Mouse (Mus musculus): Measurements from ENCODE around the gene Rab7.

Gene Rab7

DNA sequence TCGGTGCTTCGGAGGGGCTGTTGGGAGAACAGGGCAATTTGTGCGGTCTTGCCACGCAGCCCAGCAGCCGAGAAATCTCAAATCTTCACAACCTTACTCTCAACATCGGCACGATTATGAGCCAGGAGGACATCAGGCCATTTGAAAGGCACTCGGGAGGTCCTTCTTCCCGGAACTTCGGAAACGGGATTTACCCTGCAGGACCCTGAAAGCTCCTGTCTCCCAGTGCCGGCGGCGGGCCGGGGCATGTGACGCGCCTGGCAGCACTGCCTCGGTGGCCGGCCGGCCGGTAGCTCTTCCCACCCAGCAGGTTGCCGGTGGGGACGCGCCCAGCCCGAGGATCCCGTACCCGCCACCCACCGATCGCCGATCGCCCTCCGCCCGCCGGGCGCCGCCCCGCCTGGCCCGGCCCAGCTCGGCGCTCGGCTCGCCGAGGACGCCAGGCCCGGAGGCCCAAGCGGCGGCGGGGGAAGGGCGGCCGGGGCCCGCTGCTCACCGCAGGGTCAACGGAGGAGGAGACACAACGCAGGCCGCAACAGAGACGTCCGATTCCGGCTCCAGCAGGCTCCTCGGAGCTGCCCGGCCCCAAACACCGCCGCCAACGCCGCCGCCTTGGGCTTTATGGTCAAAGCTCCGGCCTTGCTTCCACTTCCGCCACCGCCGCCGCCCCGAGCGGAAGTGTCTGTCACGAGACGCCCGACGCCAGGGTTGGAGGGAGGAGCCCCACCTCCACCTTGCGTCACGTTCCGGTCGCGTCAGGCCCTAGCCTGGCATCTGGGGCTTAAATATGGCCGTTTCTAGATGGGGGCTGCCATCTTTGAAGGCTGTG is at the start of gene Rab7:
Gene Rab7 (minus strand): TSS at position 694 of the 829 bp plus-strand sequence.
- DNase-seq (ENCODE audit: low spot score in 2 of 2): peak; percentile 93 to 96

DNA sequence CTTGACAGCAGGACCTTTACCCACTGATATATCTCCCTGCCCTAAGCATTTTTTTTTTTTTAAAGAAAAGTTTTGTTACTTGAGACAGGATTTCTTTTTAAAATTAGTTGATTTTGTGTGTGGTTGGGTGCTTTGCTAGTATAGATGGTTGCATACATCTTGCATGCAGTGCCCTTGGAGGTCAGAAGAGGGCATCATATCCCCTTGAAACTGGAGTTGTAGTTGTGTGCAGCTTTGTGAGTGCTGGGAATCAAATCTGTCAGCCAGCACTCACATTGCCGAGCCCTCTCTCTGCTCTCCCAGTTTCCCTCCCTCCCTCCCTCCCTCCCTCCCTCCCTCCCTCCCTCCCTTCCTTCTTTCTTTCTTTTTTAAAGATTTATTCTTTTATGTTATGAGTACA is 43.9 kb upstream of the Rab7 start:
- no peak for DNase-seq (ENCODE audit: low spot score in 2 of 2)

DNA sequence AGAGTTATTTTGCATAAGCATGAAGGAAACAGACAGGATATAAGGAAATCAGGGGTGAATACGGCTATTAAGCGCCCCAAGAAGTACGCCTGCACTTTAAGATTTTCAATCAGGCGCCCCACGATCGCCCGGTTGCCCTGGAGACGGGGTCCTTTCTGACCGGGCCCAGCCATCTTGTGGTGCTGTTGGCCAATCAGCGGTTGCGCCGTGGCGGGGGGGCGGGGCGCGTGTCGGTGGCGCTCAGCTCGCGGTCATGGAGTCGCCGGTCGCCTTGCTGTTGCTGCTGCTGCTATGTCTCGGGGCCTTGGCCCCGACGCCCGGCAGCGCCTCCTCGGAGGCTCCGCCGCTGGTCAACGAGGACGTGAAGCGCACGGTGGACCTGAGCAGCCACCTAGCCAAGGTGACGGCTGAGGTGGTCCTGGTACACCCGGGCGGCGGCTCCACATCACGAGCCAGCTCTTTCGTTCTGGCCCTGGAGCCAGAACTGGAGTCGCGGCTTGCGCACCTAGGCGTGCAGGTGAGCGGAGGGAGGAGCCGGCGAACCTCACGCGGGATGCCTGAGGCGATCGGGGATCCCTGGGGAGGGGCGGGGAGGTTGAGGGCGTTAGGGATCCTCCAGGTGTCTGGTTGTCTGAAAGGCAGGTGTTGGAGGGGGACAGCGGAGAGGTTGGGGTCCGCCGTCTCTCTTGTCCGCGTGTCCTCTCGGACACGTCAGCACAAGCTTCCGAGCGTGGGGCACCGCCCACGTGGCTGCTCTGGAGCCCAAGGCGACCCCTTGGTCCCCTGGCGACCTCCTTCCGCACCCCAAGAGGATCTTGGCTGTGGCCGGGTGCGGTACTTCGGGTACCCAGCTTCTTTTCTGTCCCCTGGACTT is 39.4 kb upstream of the Rab7 start, which contains the start of gene Rpn1:
Gene Rpn1 (plus strand): TSS at position 205 of the 874 bp plus-strand sequence.
- DNase-seq (ENCODE audit: low spot score in 2 of 2): peak; percentile 91 to 96

DNA sequence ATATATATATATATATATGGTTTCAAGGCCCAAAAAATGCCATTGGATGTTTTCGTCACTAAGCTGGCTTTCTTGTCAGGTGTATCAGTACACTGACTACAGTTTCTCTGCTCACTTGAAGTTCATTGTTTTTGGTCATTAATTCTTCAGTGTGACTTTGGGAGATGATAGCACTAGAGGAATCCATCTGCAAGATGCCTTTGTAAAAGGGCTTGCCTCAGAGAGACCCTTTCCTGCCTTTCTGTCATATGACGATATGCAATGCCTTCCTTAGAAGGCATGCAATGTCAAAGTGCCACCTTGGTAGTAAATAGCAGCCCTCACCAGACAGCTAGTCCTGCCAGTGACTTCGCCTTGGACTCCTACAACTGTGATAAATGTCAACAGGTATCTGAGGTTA is 38.6 kb upstream of the Rab7 start:
- DNase-seq (ENCODE audit: low spot score in 2 of 2): no peak

DNA sequence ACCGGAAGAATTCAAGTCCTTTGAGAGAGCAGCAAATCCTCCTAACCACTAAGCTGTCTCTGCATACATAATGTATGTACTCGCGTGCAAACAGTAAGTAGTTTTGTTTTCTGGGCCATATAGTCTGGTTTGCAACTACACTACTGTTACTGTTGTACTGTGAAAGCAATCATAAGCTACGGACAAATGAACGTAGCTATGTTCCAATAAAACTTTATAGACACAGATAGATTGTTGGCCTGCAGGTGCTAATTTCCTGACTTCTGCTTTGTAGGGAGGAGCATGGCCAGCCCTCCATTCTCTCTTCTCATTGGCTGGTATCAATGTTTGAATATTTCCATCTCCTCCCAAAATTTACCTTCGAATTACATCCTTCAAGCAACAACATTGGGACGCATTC is 38.0 kb upstream of the Rab7 start:
- DNase-seq (ENCODE audit: low spot score in 2 of 2): no peak

DNA sequence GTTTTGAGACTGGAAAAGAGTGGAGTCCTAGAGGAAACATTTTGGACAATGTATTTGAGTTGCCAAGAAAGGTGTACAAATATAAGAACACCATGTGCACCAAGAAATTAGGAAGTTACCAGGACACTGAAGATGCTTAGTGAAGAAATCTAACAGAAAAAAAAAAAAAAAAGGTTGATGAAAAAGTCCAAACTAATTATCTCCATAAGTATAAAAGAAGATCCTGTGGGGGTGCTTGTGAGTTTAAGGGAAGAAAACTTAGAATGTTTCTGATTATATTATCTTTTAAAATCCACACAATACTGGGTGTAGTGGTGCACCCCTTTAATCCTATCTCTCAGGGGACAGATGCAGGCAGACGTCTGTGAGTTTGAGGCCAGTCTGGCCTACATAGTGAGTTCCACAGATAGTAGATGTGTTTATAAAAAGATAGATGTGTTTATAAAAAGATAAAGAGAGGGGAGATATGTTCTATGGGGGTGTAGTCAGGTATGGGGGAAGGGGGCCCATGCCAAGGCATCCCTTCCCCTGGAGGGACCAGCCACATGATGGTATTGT is 31.0 kb upstream of the Rab7 start:
- DNase-seq (ENCODE audit: low spot score in 2 of 2): no peak

DNA sequence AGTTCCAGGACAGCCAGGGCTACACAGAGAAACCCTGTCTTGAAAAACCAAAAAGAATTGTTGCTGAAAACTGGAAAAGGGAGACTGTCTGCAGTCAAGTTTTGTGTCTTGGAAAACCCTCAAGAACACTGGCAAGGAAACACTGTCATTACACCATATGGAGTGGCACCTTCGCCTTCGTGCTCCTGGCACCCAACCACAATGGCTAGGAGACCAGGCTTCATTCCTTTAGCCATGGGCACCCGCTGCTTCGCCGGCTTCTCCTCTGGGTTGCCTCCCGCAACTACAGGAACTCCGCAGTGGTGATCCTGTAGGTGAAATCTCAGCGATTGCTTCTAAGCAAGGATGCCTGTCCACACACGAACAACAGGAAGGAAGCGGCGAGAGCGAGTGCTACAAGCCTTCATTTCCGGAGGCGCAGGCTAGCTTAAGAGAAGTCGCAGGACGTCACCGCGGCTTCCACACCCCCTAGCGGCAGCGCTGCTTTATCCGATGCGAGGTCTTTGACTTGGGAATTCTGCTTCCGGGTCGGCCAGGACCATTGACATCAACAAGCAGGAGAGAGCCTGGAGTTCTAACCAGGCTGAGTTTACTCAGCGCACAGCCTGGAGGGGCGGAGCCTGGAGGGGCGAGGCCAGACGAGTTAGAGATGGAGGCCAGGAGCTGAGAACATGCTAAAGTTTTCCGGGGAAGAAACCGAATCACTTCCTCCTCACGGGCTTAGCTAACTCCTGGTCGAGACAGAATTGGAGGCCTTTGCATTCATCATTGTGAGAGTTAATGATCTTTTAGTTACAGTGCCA is 29.9 kb upstream of the Rab7 start:
- DNase-seq (ENCODE audit: low spot score in 2 of 2): peak; percentile 92

DNA sequence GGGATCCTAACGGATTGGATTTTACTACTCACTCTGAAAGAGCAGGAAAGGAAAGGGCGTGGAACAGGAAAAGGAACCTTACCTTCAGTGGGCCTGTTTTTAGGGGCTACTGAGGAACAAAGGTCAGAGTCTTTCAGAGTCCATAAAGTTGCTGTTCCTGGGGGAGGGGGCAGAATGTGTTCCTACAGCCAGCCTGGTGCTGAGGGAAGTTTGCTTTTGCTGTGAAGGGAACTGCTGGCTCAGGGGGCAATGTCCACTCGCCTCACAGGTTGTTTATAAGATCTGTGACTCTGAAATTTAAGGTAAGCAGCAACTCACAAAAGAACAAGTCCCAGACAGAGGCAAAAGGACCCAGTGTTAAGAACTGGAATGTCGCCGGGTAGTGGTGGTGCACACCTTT is 26.1 kb upstream of the Rab7 start:
- no peak for DNase-seq (ENCODE audit: low spot score in 2 of 2)

DNA sequence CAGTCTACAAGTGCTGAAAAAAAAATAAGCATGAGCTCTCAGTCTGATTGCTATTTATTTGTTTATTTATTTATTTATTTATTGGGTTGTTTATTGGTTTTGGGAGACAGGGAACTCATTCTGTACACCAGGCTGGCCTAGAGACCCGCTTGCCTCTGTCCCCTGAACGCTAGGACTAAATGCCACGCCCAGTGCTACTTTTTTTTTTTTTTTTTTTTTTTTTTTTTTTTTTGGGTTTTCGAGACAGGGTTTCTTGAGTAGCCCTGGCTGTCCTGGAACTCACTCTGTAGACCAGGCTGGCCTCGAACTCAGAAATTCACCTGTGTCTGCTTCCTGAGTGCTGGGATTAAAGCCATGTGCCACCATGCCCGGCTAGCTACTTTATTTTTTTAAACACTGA is 25.4 kb upstream of the Rab7 start:
- no peak for DNase-seq (ENCODE audit: low spot score in 2 of 2)

DNA sequence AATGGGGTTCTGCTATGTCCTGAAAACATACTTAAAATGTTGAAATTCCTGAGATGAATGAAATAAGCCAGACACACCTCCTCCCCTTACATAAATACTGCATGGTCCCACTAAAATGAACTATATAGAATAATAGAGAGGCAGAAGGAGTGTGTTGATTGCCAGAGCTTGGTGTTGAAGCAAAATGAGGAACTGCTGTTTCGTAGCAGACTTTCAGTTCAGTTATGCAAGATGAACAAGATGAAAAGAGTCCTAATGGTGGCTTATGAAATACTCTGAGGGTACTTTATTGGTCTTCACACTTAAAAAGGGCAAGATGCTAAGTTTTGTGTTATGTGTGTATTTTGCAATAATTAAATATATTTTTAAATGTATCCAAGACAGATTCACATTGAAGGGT is 23.7 kb upstream of the Rab7 start:
- DNase-seq (ENCODE audit: low spot score in 2 of 2): no peak

DNA sequence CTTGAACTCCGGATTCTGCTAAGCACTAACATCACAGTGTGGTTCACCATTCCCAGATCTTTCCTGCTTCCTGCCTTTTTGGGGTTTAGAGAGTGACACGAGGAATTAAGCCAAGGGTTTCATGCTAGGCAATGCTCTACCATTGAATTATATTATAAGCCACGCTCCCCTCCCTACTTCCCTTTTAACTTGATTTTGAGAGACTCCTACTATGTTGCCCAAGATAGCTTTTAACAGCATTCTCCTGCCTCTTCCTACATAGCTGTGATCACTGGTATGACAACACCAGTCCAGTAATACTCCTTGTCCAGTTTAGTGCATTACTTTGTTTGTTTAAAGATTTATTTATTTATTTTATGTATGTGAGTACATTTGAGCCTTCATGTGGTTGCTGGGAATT is 22.7 kb upstream of the Rab7 start:
- no peak for DNase-seq (ENCODE audit: low spot score in 2 of 2)

DNA sequence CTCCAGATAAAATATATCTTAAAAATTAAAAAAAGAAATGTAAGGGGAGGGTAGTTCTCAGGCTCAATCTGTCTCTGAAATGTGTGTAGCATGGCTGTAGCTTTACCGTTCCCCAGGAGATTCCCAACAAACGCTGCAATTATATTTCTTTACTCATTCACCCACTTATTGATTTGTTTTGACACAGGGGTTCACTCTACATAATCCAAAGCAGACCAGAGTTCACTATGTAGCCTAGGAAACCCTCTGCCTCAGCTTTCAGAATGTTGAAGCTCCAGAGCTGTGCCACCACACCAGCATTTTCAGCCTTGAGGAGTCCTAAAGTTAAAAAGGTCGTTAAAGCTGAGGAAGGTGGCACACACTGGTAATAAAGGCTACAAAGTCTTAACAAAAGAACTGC is 20.9 kb upstream of the Rab7 start:
- DNase-seq (ENCODE audit: low spot score in 2 of 2): no peak

DNA sequence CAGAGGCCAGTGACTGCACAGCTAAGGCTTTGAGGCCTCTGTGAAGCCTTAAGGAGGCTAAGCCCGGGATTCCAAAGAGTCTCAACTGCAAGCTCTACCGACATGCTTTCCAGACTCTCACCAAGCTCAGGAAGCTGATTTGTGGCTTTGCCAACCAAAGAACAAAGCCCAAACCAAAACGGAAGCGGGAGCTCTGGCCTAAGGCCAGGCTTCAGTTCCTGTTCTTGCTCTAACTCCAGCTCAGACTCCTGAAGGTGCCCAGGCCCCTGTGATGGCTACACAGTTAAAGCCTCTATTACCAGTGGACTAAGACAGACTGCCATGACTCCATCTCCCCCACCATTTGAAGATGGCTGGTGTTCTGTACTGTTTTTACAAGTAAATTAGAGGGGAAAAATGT is 20.0 kb upstream of the Rab7 start:
- DNase-seq (ENCODE audit: low spot score in 2 of 2): peak in 1 of 2 experiments; percentile 21

DNA sequence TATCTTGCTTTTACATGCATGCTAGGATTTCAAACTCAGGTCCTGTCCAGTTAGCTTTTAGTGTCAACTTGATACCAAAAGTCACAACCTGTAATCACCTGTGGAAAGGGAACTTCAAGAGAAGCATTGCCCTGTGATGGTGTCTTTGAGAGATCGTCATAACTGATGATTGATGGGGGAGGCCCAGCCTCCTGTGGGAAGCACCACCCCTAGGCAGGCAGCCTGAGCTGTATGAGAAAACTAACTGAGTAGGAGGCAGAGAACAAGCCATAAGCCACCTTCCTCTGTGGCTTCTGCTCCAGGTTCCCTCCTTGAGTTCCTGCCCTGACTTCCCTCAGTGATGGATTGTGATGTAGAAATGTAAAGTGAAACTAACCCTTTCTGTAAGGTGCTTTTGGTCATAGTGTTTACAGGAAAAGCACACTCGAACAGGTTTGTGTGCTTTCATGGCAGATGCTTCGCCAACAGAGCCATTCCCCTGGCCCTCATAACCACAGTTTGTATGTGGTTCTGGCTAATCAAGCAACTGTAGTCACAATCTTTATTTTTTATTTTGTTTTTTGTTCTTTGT is 19.1 kb upstream of the Rab7 start:
- DNase-seq (ENCODE audit: low spot score in 2 of 2): no peak

DNA sequence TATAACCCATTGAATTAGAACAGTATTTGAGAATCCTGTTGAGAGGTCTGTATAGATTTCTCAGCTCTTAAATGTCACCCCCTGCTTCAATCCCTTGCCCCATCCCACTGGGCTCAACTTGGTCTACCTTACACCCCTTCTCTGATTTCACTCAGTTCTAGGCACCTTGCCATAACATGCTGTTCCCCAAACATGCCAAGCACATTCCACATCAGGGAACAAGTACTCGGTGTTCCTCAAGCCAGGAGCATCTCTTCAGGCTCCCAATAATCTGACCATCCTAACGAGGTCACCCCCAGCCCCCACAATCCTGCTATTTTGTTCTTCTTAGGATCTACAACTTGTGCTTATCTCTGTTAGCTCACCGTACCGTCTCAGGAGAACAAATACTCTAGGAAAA is 17.3 kb upstream of the Rab7 start:
- DNase-seq (ENCODE audit: low spot score in 2 of 2): no peak

DNA sequence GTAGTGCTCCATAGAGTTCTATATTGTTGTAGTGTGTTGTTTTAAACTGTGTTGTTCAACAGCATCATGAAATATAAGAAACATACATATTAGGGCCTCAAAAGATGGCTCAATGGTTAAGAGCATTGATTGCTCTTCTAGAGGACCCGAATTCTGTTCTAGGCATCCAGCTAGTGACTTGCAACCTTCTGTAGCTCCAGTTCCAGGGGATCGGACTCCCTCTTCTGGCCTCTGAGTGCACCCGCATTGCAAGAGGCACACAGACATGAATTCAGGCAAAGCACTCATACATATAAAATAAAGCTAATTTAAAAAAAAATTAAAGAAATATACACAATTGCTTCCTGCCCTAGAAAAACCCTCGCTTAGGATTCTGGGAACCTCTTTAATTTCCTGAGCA is 16.3 kb upstream of the Rab7 start:
- DNase-seq (ENCODE audit: low spot score in 2 of 2): no peak

DNA sequence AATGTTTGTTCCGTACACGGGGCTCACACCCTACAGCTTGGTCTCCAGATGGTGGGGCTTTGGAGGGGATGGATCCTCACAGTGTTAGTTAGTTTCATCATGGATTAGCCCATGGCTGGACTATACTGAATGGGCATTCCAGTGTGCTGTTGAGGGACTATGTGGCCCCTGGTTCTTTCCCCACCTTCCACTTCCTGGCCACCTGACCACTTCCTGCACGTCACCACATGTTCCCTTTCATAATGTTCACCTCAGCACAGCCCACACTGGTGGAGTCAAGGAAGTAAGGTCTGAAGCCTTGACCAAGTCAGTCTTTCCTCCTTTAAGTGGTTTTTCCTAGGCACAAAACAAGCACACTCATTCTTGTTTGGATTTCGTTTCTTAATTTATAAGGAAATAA is 15.5 kb upstream of the Rab7 start:
- no peak for DNase-seq (ENCODE audit: low spot score in 2 of 2)

DNA sequence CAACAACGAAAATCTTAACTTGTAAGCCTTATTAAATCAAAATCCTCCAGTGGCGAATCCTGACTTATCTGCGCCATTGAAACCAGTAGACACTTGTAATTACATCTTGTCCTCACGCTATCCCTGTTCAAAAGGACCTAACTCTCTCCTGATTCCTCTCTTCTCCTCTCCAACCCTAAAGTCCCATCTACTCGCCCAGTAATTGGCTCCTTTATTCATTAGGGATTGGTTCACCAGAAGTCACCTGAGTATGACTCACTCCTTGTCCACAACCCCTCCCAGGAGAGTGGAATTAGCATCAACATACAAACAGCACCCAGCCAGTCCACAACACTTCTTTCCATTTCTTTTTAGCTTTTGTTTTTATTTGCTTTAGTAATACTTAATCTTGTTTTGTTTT is 14.8 kb upstream of the Rab7 start:
- DNase-seq (ENCODE audit: low spot score in 2 of 2): no peak

DNA sequence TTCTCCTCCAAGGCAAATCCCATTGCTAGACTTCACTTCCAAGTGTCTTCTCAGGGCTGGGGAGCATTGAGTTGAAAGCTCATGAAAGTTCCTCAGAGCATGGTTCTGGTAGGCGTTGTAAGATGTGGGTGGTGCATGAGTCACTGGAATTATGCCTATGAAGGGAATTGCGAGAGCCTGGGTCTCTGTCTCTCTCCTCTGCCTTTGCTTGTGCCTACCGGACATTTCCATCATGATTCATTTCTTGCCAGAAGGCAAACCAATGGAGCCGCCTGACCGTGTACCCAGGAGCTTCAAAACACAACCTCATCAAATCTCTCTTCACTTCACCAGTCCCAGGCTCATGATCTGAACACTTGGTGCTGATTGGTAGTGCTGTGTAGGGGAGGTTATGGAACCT is 11.8 kb upstream of the Rab7 start:
- no peak for DNase-seq (ENCODE audit: low spot score in 2 of 2)

DNA sequence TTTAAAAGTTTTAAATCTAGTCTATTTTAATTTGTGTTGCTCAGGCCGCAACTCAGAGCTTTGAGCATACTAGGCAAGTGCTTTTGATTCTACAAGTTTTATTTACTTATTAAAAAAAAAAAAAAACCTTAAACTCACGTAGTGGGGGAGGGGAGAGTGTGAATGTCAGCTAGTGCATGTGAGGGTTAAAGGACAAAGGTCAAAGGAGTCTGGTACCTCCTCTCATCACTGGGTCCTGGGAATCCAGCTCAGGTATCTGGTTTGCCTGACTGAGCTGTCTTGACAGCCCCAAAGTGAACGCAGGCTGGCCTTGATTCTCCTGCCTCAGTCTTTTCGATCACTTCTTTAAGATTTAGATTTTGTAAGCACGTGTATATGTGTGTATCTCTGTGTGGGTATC is 10.6 kb upstream of the Rab7 start:
- DNase-seq (ENCODE audit: low spot score in 2 of 2): no peak

DNA sequence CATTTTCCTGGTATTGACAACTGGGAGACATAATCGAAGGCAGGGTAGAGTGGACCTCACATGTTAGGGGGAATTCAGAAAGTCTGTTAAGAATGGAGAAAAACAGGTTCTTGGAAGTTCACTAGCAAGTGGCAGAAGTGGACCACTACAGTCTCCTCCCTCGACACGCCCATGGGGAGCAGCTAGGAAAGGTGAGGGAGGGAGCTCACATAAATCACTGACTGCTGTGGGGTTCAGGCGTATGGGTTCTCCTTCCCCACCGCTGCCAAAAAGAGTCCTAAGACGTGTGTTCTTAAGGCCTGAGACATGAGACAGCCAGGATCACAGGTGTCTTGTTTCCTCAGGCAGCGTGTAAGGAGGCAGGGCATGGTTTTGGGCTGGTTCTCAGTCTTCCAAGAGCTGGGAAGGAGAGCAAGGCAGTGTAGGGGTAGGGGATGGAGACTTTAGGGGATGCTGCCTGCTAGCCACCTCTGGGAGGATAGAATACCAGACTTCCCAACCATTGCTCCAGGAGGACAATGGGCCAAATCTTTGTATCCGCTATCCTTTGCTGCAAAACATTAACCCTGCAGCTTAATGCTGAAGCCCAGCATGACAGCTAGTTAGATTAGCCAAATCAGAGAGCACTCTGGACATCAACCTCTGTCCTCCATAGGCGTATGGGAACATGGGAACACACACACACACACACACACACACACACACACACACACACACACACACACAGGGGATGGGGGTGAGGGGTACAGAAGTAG is 9.2 kb upstream of the Rab7 start:
- no peak for DNase-seq (ENCODE audit: low spot score in 2 of 2)

Measured in frontal cortex, postnatal 14 days (tissue).